Mouse (Mus musculus) cerebellum, adult 11-12 months (tissue): Measurements from ENCODE around the gene Chrna9.

Experiments
- DNase-seq: peaks from one replicate; pipeline ENCODE4 v3.0.0; 2022

Gene Chrna9

GRCm38 (mm10) chr5:65919904-65920303 is 14.8 kb upstream of the Chrna9 start:
- DNase-seq, result no peak

GRCm38 (mm10) chr5:65920701-65921426 is 13.9 kb upstream of the Chrna9 start:
- DNase-seq, result no peak

GRCm38 (mm10) chr5:65921477-65922138 is 13.1 kb upstream of the Chrna9 start:
- DNase-seq, result no peak

- DNase-seq, result no peak
These were observed 8.1 kb upstream of the Chrna9 start for GRCm38 (mm10) chr5:65926666-65927065.

GRCm38 (mm10) chr5:65929162-65929561 is 5.6 kb upstream of the Chrna9 start:
- no peak for DNase-seq

- DNase-seq, result no peak
These were observed 4.5 kb upstream of the Chrna9 start for GRCm38 (mm10) chr5:65930171-65930570.

- DNase-seq, result no peak
These were observed 1.5 kb upstream of the Chrna9 start for GRCm38 (mm10) chr5:65933258-65933657.

- DNase-seq, result no peak
These were observed 957 bp upstream of the Chrna9 start for GRCm38 (mm10) chr5:65933764-65934163.

GRCm38 (mm10) chr5:65937011-65937726 is 2.4 kb downstream of the Chrna9 start:
- no peak for DNase-seq

GRCm38 (mm10) chr5:65937998-65938715 is 3.4 kb downstream of the Chrna9 start:
- DNase-seq, result peak; percentile 23

- no peak for DNase-seq
These were observed 6.4 kb downstream of the Chrna9 start for GRCm38 (mm10) chr5:65941145-65941544.

- DNase-seq, result no peak
These were observed 15.1 kb downstream of the Chrna9 start for GRCm38 (mm10) chr5:65949822-65950221.

GRCm38 (mm10) chr5:65950236-65950635 is 15.5 kb downstream of the Chrna9 start:
- DNase-seq, result no peak

GRCm38 (mm10) chr5:65950679-65951512 is 16.2 kb downstream of the Chrna9 start:
- no peak for DNase-seq

GRCm38 (mm10) chr5:65951513-65951909 is 16.8 kb downstream of the Chrna9 start:
- DNase-seq, result no peak

- no peak for DNase-seq
These were observed 19.7 kb downstream of the Chrna9 start for GRCm38 (mm10) chr5:65954130-65955080.

- no peak for DNase-seq
These were observed 20.8 kb downstream of the Chrna9 start for GRCm38 (mm10) chr5:65955343-65956143.

GRCm38 (mm10) chr5:65956144-65957008 is 21.7 kb downstream of the Chrna9 start:
- no peak for DNase-seq

GRCm38 (mm10) chr5:65958597-65958996 is 23.9 kb downstream of the Chrna9 start:
- no peak for DNase-seq
